Mouse (Mus musculus): ENCODE results near the gene Lrp6. TPM values are rescaled to one million over a fixed set of nuclear protein-coding genes. Genes with fewer than 3 reads are reported as not detected.
A peak's percentile ranks its signal among the peaks of the same experiment; 100 is the strongest.

Lrp6 gene
- polyA plus RNA-seq (2014; fragmentation: Nextera tagmentation; extraction: Ambion mirVana): 19.7 and 25.4 TPM in 2 replicates

DNA sequence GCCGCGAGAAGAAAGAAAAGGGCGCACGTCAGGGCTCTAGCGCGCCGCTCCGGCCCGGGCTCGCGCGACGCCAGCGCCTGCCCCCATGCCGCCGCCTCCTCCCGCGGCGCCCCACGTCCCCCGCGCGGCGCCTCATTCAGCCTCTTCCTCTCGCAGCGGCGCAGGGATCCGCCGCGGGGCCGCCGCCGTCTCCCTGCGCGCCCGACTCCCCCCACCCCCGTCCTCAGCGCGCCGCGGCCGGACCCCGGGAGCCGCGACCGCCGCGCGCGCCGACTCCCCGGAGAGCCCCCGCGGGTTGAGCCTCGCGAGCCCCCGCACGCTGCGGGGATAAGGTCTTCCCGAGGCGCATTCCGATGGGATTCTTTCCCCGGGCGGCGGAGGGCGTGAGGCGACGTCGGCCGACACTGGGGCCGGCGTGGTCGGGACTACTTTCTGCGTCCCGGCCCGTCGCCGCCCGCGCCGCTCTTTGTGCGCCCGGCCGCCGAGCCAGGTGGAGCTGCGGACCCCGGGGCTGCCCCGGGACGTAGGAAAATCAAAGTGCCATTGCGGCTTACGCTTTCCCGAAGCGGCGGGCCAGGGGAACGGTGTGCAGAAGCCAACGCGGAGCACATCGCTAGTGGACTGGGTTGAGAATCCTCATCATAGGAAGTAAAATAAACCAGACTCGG lies at the start of gene Lrp6:
Gene Lrp6 (minus strand): TSS at position 148 of the 668 bp plus-strand sequence.
- no peaks in the 10 kb centered on the region for H3K36me3 ChIP-seq (ENCODE audit: control insufficient read depth, insufficient read depth, low read length)
- ATAC-seq (ENCODE audit: low read depth): peak; percentile 93
- H3K4me1 ChIP-seq (ENCODE audit: control insufficient read depth, insufficient read depth, low read length): peaks cover 12% of the 10 kb centered on the region; the same call in 1 of the 2 replicates
- no peaks in the 10 kb centered on the region for H3K9me3 ChIP-seq (ENCODE audit: control insufficient read depth, low read length)
- H3K4me3 ChIP-seq (ENCODE audit: low read depth, low read length): peak within 1 kb of the TSS; percentile 91
- peak within 1 kb of the TSS; percentile 100 for H3K27ac ChIP-seq (ENCODE audit: low read depth, low read length)
- peak within 1 kb of the TSS; percentile 93 for H3K9ac ChIP-seq (replicated peaks; ENCODE audit: low read depth, low read length)
- under 1% methylated on average over 60 of the region's 99 CpGs for WGBS
- no peaks in the 10 kb centered on the region for H3K27me3 ChIP-seq (ENCODE audit: control insufficient read depth, insufficient read depth, low read length)
- H3K4me2 ChIP-seq (ENCODE audit: low read depth, low read length): peak within 1 kb of the TSS; percentile 84

DNA sequence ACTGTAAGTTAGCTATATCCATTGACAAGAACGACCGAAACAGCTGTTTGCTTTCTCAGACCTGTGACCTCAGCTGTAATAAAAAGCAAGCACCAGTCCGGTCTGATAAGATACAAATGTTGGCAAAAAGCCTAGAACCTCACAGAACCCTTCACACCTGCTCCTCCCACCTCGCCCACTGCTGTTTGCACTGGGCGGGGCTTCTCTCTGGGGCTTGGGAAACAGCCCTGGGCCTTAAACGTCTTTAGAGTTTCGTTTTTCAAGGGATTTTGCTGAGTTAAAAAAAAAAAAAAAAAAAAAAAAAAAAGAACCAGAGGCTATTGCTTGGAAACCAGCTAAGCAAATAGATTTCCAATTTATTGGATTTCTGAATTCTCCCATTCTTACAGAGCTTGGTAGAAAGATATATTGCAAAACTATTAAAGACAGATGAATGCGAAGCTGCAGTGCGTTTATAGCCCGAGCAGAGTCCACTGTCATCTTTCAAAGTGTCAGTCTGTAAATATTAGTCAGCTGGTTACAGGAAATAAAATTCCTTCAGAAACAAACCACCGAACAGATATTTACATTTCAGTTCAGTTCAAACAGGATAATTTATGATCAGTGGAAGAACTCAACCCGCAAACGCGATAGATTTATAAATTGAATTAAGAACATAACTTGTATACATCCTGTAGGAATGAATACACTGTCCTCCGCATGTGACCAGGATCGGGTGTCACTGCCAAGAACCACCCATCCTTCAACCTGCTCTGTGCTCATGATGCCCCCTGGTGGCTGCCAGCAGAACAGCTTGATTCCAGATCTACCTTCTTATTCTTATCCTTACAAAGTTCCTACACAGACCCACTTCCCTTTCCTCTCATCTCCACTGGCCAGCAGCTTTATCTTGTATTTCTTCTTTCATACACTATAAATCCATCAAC lies 48.2 kb upstream of the Lrp6 start:
- Histone ChIP-seq H3K9ac (replicated peaks; ENCODE audit: low read depth, low read length) (no peak overlapping the region), H3K4me2 (ENCODE audit: low read depth, low read length) (no peak overlapping the region)
- peak; percentile 79; the same call in 1 of the 2 replicates for ATAC-seq (ENCODE audit: low read depth)

DNA sequence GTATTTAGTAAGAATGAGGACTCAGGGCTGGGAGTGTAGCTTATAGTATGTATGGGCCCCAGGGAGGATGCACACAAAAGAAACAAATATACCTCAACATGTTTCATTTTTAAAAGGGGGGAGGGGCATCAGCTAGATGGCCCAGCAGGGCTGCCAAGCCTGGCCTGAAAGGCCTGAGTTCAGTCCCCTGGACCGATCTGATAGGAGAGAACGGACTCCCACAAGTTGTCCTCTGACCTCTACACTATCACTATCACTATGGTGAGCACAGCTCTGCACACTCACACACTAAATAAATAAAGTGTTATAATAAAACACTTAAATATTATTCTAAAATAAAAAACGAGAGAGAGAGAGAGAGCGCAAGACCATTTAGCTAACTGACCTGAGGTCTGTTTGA lies 47.6 kb upstream of the Lrp6 start:
- Histone ChIP-seq H3K9me3 (ENCODE audit: control insufficient read depth, low read length) (no peaks in the 10 kb centered on the region), H3K4me1 (ENCODE audit: control insufficient read depth, insufficient read depth, low read length) (no peaks in the 10 kb centered on the region), H3K9ac (replicated peaks; ENCODE audit: low read depth, low read length) (no peak overlapping the region), H3K36me3 (ENCODE audit: control insufficient read depth, insufficient read depth, low read length) (no peaks in the 10 kb centered on the region), H3K27me3 (ENCODE audit: control insufficient read depth, insufficient read depth, low read length) (no peaks in the 10 kb centered on the region), H3K4me3 (ENCODE audit: low read depth, low read length) (no peak overlapping the region), H3K27ac (ENCODE audit: low read depth, low read length) (no peak overlapping the region), H3K4me2 (ENCODE audit: low read depth, low read length) (no peak overlapping the region)
- 86% methylated on average over 4 of the region's 4 CpGs for WGBS
- ATAC-seq (ENCODE audit: low read depth): no peak

More for the DNA sequence above, 48.2 kb upstream of the Lrp6 start:
- H3K27me3 ChIP-seq (ENCODE audit: control insufficient read depth, insufficient read depth, low read length): no peaks in the 10 kb centered on the region
- no peak overlapping the region for H3K4me3 ChIP-seq (ENCODE audit: low read depth, low read length)
- no peaks in the 10 kb centered on the region for H3K9me3 ChIP-seq (ENCODE audit: control insufficient read depth, low read length)
- no peaks in the 10 kb centered on the region for H3K4me1 ChIP-seq (ENCODE audit: control insufficient read depth, insufficient read depth, low read length)
- no peaks in the 10 kb centered on the region for H3K36me3 ChIP-seq (ENCODE audit: control insufficient read depth, insufficient read depth, low read length)
- H3K27ac ChIP-seq (ENCODE audit: low read depth, low read length): no peak overlapping the region
- 21% methylated on average over 16 of the region's 16 CpGs for WGBS

DNA sequence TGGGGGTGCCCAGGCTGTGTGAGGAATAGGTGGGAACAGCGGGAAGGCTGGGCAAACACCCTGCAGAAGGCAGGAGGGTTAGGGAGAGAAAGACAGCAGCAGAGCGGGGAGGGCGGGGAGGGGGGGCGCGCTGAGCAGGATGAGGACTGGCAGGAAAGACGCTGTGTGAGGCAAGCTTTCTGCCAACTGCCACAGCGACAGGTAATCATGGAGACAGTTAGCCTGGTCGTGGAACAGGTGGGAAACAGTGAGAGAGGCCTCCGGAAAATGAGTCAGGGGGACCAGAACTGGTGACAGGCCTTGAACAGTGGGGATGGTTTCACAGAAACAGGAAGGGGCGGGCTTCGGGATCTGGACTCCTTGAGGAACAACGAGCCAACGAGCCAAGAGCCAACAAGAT lies 45.1 kb upstream of the Lrp6 start:
- 84% methylated on average over 13 of the region's 13 CpGs for WGBS
- no peaks in the 10 kb centered on the region for H3K4me1 ChIP-seq (ENCODE audit: control insufficient read depth, insufficient read depth, low read length)

DNA sequence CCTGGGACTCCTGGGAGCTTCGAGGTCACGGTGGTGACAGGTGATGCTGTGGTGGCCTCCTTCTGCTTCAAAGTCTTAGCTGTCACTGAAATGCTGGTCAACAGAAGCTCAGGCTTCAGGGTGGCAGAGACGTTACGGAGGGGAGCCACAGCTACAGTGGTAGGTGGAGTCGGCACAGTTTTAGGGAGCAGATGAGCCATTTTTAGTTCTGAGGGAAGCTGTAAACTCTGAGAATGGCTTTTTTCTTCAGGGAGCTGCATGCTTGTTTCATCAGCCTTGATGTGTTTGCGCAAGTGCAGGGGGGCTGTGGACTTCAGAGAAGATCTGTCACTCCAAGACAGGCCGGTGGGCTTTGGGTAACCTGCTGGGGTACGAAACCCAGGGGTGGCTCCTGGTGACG lies 43.6 kb upstream of the Lrp6 start:
- Histone ChIP-seq H3K4me1 (ENCODE audit: control insufficient read depth, insufficient read depth, low read length) (no peaks in the 10 kb centered on the region), H3K27ac (ENCODE audit: low read depth, low read length) (no peak overlapping the region), H3K4me3 (ENCODE audit: low read depth, low read length) (no peak overlapping the region), H3K27me3 (ENCODE audit: control insufficient read depth, insufficient read depth, low read length) (no peaks in the 10 kb centered on the region), H3K9me3 (ENCODE audit: control insufficient read depth, low read length) (no peaks in the 10 kb centered on the region), H3K36me3 (ENCODE audit: control insufficient read depth, insufficient read depth, low read length) (no peaks in the 10 kb centered on the region), H3K4me2 (ENCODE audit: low read depth, low read length) (no peak overlapping the region), H3K9ac (replicated peaks; ENCODE audit: low read depth, low read length) (no peak overlapping the region)
- 84% methylated on average over 9 of the region's 9 CpGs for WGBS
- ATAC-seq (ENCODE audit: low read depth): no peak

More for the DNA sequence above, 45.1 kb upstream of the Lrp6 start:
- no peaks in the 10 kb centered on the region for H3K36me3 ChIP-seq (ENCODE audit: control insufficient read depth, insufficient read depth, low read length)
- no peak for ATAC-seq (ENCODE audit: low read depth)
- no peaks in the 10 kb centered on the region for H3K27me3 ChIP-seq (ENCODE audit: control insufficient read depth, insufficient read depth, low read length)
- no peaks in the 10 kb centered on the region for H3K9me3 ChIP-seq (ENCODE audit: control insufficient read depth, low read length)
- no peak overlapping the region for H3K4me2 ChIP-seq (ENCODE audit: low read depth, low read length)
- H3K27ac ChIP-seq (ENCODE audit: low read depth, low read length): no peak overlapping the region
- no peak overlapping the region for H3K9ac ChIP-seq (replicated peaks; ENCODE audit: low read depth, low read length)
- no peak overlapping the region for H3K4me3 ChIP-seq (ENCODE audit: low read depth, low read length)

DNA sequence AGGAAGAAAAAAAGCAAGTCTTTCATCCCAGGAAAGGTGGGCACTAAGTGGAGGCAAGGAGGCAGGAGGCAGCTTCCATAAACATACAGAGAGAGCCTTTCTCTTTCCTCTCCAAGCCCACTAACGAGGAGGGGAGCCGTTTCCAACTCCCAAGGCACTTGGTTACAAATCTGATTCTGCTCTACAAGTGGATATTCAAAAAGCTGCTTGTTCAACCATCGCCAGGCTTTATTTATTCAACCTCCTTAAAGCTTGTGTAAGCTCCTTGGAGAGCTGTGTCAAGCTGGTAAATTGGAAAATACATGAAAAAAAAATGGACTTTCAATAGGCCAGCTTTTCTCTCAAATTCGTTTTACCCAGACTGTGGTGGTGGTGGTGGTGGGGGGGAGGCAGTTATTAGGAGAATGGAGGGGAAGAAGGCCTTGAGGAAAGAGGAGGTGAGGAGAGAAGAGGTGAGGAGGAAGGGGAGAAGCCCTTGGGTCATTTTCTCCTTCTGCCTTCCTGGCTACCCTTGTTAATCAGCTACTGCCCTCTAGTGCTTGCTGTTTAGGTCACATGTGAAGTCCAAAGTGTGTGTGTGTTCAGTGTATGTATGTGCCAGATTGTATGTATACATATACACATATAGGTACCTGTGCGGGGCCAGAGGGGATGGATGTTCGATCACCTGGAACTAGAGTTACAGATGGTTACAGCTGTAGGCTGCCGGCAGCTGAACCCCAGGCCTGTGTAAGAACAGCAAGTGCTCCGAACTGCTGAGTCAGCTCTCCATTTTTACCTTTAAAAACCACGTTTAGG lies 40.4 kb upstream of the Lrp6 start:
- H3K4me1 ChIP-seq (ENCODE audit: control insufficient read depth, insufficient read depth, low read length): no peaks in the 10 kb centered on the region
- H3K4me2 ChIP-seq (ENCODE audit: low read depth, low read length): no peak overlapping the region
- no peak overlapping the region for H3K27ac ChIP-seq (ENCODE audit: low read depth, low read length)
- H3K27me3 ChIP-seq (ENCODE audit: control insufficient read depth, insufficient read depth, low read length): no peaks in the 10 kb centered on the region
- H3K4me3 ChIP-seq (ENCODE audit: low read depth, low read length): no peak overlapping the region
- no peak overlapping the region for H3K9ac ChIP-seq (replicated peaks; ENCODE audit: low read depth, low read length)
- ATAC-seq (ENCODE audit: low read depth): peak; percentile 61; the same call in 1 of the 2 replicates
- H3K9me3 ChIP-seq (ENCODE audit: control insufficient read depth, low read length): no peaks in the 10 kb centered on the region
- H3K36me3 ChIP-seq (ENCODE audit: control insufficient read depth, insufficient read depth, low read length): no peaks in the 10 kb centered on the region
- WGBS: 64% methylated on average over 9 of the region's 9 CpGs

DNA sequence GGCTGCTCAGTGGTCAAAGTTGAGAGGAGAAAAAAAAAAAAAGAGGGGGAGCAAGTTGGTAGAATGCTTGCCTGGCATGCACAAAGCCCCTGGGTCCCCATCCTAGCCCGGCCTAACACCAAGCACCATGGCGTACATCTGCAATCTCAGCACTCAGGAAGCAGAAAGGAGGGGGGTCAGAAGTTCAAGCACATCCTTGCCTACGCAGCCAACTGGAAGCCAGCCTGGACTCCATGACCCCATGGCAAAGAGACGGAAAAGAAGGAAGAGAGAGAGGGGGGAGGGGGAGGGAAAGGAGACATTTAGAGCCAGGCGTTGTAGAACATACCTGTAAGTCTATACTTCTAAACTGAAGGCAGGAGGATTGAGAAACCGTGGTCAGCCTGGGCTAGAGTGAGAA lies 39.8 kb upstream of the Lrp6 start:
- no peaks in the 10 kb centered on the region for H3K36me3 ChIP-seq (ENCODE audit: control insufficient read depth, insufficient read depth, low read length)
- H3K4me1 ChIP-seq (ENCODE audit: control insufficient read depth, insufficient read depth, low read length): no peaks in the 10 kb centered on the region
- H3K27ac ChIP-seq (ENCODE audit: low read depth, low read length): no peak overlapping the region
- H3K27me3 ChIP-seq (ENCODE audit: control insufficient read depth, insufficient read depth, low read length): no peaks in the 10 kb centered on the region
- H3K9me3 ChIP-seq (ENCODE audit: control insufficient read depth, low read length): no peaks in the 10 kb centered on the region
- no peak overlapping the region for H3K4me3 ChIP-seq (ENCODE audit: low read depth, low read length)
- no peak overlapping the region for H3K9ac ChIP-seq (replicated peaks; ENCODE audit: low read depth, low read length)
- no peak overlapping the region for H3K4me2 ChIP-seq (ENCODE audit: low read depth, low read length)
- ATAC-seq (ENCODE audit: low read depth): no peak
- 77% methylated on average over 6 of the region's 6 CpGs for WGBS

DNA sequence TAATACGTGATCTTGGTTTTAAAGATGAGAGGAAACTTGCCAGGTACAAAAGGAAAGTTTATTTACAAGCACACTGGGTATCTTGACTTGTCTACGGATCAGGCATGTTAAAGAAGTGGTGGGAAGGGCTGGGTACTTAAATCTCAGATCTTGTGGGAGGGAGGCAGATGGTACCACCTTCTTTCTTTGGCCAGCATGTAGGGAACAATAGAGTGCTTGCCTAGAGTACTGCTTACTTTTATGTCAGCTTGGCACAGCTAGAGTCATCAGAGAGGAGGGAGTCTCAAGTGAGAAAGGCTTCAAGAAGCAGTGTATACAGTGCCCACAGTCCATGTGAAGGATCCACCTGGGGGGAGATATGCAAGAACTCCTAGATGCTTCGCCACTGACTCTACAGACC lies 38.4 kb upstream of the Lrp6 start:
- H3K9ac ChIP-seq (replicated peaks; ENCODE audit: low read depth, low read length): no peak overlapping the region
- H3K4me3 ChIP-seq (ENCODE audit: low read depth, low read length): no peak overlapping the region
- 95% methylated on average over 3 of the region's 3 CpGs for WGBS
- H3K4me2 ChIP-seq (ENCODE audit: low read depth, low read length): no peak overlapping the region
- H3K27ac ChIP-seq (ENCODE audit: low read depth, low read length): no peak overlapping the region
- no peaks in the 10 kb centered on the region for H3K4me1 ChIP-seq (ENCODE audit: control insufficient read depth, insufficient read depth, low read length)
- no peak for ATAC-seq (ENCODE audit: low read depth)
- no peaks in the 10 kb centered on the region for H3K27me3 ChIP-seq (ENCODE audit: control insufficient read depth, insufficient read depth, low read length)
- no peaks in the 10 kb centered on the region for H3K9me3 ChIP-seq (ENCODE audit: control insufficient read depth, low read length)
- no peaks in the 10 kb centered on the region for H3K36me3 ChIP-seq (ENCODE audit: control insufficient read depth, insufficient read depth, low read length)

All from neural tube, embryonic 14.5 days (tissue).